Mouse (Mus musculus) cerebellum, adult 2 months (tissue): ENCODE data around the gene Adprhl1.

Experiments used
- CTCF ChIP-seq: fragments of 200-500 bp; IDR thresholded peaks from 2 replicates; pipeline ENCODE4 v1.5.1; 2011; ENCODE audit warnings: low read depth, mild to moderate bottlenecking, control low read depth, low read length, moderate library complexity, borderline replicate concordance; ENCODE audit not compliant: insufficient read depth
- POLR2A ChIP-seq: fragments of 200-500 bp; IDR thresholded peaks from 2 replicates; pipeline ENCODE4 v1.6.1; 2011; ENCODE audit warnings: low read length, control low read depth, borderline replicate concordance; ENCODE audit not compliant: insufficient read depth

- TF ChIP-seq POLR2A: no peak
- TF ChIP-seq CTCF: no peak
Measured at GRCm38 (mm10) chr8:13205311-13205710, 48.7 kb downstream of the Adprhl1 start.
